Mouse (Mus musculus): ENCODE data around the gene Traf3ip3.

DNA sequence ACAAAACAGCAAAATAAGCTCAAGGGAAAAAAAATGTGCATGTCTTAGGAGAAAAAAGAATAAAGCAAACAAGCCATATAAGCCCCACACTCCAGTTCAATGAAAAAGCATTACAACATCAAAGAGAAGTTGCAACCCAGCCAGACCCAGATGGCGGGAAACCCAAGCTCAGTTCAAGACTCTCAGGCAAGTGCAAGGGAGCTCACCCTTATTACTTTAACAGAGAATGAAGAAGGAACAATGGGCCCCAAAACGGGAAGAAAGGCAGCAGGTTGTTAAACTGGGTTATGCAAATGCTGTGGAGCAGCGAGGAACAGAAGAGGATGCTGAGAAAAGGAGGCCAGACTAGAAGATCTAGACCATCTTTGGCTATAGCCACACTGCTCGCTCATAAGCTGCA lies 41.4 kb upstream of the Traf3ip3 start:
- TF ChIP-seq CTCF (conservative IDR thresholded peaks at IDR 0.05; ENCODE audit: low read length) (no peak), POU5F1 (IDR thresholded peaks at IDR 0.05; ENCODE audit: borderline replicate concordance, low read length) (no peak)

Data from E14TG2a.4 (cell line).